Mouse (Mus musculus): Measurements from ENCODE around the gene Camta2. TPM values are rescaled to one million over a fixed set of nuclear protein-coding genes. Genes with fewer than 3 reads are reported as not detected.

Camta2 gene
- polyA plus RNA-seq, 1 experiment: 35.7 TPM

DNA sequence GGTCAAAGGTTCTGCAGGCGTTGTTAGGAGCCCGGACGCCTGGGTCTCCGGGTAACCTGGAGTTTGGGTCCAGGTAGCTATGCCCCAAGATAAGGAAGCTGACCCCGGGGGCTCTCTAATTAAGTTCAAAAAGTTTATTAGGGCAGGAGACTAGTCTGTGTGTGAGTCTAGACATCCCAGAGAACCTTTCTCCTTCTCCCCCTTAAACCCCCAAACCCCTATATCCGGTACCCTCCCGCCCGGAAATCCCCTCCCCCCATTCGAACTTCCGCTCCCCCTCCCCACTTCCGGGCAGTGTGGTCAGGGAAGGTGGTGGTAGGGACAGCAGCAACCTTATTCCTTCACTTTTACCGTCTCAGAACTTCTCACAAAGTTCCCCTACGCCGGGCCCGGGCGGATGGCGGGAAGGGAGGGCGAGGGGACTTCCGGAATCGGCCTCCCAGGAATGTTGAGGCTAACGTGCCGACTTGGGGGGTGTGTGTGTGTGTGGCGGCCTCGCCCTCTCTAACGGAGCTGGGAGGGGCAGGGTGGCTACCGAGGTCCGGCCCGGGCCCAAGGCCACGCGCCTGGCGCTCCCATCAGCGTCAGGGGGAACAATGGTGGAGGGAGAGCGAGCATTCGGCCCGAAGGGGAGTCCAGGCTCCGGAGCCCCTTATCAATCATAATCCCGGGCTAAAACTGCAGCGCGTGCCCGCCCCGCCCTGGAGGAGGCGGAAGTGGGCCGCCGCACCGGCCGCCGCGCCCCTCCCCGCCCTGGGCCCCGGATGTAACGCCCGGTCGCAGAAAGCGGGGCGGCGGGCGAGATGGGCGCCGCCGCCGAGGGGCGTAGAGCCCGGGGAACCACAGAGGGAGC lies 34.3 kb downstream of the Camta2 start:
- under 1% methylated on average over 61 of the region's 63 CpGs for WGBS
- peak; percentile 75 for DNase-seq
- H3K4me1 ChIP-seq (ENCODE audit: control insufficient read depth, insufficient read depth, low read length): peaks cover 27% of the 10 kb centered on the region

DNA sequence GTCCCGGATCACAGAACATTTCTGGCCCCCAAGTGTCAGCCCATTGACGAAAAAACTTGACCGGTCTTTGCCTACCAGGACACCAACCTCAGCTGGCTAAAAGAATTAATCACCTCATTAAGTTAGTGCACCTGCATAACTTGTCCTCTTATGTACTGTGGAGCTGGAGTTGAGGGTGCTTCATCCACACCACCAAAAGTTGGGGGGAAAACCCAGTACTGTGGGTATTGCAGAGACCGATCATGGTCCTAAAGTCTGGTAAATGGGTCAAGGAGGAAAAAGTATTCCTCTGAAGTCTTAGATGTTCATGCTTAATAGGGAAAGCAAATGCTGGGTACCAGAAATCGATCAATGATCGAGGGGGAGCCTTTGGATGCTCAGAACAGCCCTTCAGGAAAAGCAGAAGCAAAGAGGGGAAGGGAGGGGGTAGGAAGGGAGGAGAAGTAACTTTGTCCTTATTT lies 35.0 kb downstream of the Camta2 start:
- Histone ChIP-seq H3K4me1 (ENCODE audit: control insufficient read depth, insufficient read depth, low read length) (peaks cover 30% of the 10 kb centered on the region), H3K4me3 (replicated peaks; ENCODE audit: extremely low read depth, low read depth, low read length) (peak overlapping the region; percentile 93)
- whole genome bisulfite sequencing: 16% methylated on average over 6 of the region's 6 CpGs
- TF ChIP-seq CTCF (IDR thresholded peaks at IDR 0.05; ENCODE audit: insufficient read depth, low read length) (no peak), POLR2A (IDR thresholded peaks at IDR 0.05; ENCODE audit: borderline replicate concordance, extremely low read depth, low read depth, low read length) (no peak)
- DNase-seq: no peak

More for the DNA sequence above, 34.3 kb downstream of the Camta2 start:
- peak overlapping the region; percentile 93 for H3K4me3 ChIP-seq (replicated peaks; ENCODE audit: extremely low read depth, low read depth, low read length)
- TF ChIP-seq POLR2A (IDR thresholded peaks at IDR 0.05; ENCODE audit: borderline replicate concordance, extremely low read depth, low read depth, low read length) (no peak; the same call in 1 of the 2 replicates), CTCF (IDR thresholded peaks at IDR 0.05; ENCODE audit: insufficient read depth, low read length) (no peak)

- DNase-seq: no peak
- Histone ChIP-seq H3K4me1 (ENCODE audit: control insufficient read depth, insufficient read depth, low read length) (peaks cover 30% of the 10 kb centered on the region), H3K4me3 (replicated peaks; ENCODE audit: extremely low read depth, low read depth, low read length) (peak overlapping the region; percentile 39)
- TF ChIP-seq CTCF (IDR thresholded peaks at IDR 0.05; ENCODE audit: insufficient read depth, low read length): no peak
- TF ChIP-seq POLR2A (IDR thresholded peaks at IDR 0.05; ENCODE audit: borderline replicate concordance, extremely low read depth, low read depth, low read length): no peak
- WGBS: 25% methylated on average over 12 of the region's 12 CpGs
These were observed 35.6 kb downstream of the Camta2 start for GRCm38 (mm10) chr11:70652029-70652883.

DNA sequence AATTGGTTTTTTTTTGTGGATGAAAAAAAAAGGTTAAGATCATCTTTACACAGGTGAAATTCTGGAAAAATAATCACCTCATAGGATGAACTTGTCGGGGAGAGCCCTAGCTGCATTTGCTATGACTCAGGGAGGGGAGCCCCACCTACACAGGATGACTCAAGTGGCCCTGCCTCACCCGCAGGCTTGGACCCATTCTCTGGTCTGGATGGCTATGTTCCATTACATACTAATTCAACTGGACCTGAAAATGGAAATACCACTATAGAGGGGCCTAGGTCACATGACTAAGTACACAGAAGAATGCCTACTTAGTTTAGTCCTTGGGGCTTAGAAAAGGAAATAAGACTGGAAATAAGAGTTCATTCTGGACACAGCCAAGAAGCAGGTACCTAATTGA lies 36.5 kb downstream of the Camta2 start:
- WGBS: 16% methylated on average over 2 of the region's 2 CpGs
- Histone ChIP-seq H3K4me3 (replicated peaks; ENCODE audit: extremely low read depth, low read depth, low read length) (no peak overlapping the region), H3K4me1 (ENCODE audit: control insufficient read depth, insufficient read depth, low read length) (peaks cover 28% of the 10 kb centered on the region)
- TF ChIP-seq CTCF (IDR thresholded peaks at IDR 0.05; ENCODE audit: insufficient read depth, low read length) (no peak), POLR2A (IDR thresholded peaks at IDR 0.05; ENCODE audit: borderline replicate concordance, extremely low read depth, low read depth, low read length) (no peak)
- DNase-seq: no peak

- Histone ChIP-seq H3K4me1 (ENCODE audit: control insufficient read depth, insufficient read depth, low read length) (peaks cover 28% of the 10 kb centered on the region), H3K4me3 (replicated peaks; ENCODE audit: extremely low read depth, low read depth, low read length) (no peak overlapping the region)
- no peak for DNase-seq
- TF ChIP-seq POLR2A (IDR thresholded peaks at IDR 0.05; ENCODE audit: borderline replicate concordance, extremely low read depth, low read depth, low read length) (no peak), CTCF (IDR thresholded peaks at IDR 0.05; ENCODE audit: insufficient read depth, low read length) (no peak)
- WGBS: 51% methylated on average over 12 of the region's 12 CpGs
These were observed 37.4 kb downstream of the Camta2 start for GRCm38 (mm10) chr11:70650322-70651175.

DNA sequence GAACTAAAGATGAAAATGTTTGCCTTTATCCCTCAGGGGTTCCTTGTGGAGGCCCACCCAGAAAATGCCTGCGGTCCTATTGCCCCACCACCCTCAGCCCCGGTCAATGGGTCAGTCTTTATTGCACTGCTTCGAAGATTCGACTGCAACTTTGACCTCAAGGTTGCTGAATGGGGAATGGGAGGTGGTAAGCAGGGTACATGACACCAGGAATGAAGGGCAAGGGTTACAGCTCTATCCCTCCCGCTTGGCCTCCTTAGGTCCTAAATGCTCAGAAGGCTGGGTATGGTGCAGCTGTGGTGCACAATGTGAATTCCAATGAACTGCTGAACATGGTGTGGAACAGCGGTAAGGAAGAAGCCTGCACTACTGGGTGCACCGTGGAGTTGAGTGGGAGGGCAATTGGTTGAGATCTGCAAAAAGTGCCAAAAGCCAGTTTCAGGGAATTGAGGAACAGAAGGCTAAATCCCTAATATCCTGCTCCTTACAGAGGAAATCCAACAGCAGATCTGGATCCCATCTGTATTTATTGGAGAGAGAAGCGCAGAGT lies 38.6 kb downstream of the Camta2 start:
- Histone ChIP-seq H3K4me3 (replicated peaks; ENCODE audit: extremely low read depth, low read depth, low read length) (no peak overlapping the region), H3K4me1 (ENCODE audit: control insufficient read depth, insufficient read depth, low read length) (peaks cover 26% of the 10 kb centered on the region)
- no peak for DNase-seq
- no peak for TF ChIP-seq CTCF (IDR thresholded peaks at IDR 0.05; ENCODE audit: insufficient read depth, low read length)
- no peak for TF ChIP-seq POLR2A (IDR thresholded peaks at IDR 0.05; ENCODE audit: borderline replicate concordance, extremely low read depth, low read depth, low read length)
- WGBS: 68% methylated on average over 8 of the region's 8 CpGs

DNA sequence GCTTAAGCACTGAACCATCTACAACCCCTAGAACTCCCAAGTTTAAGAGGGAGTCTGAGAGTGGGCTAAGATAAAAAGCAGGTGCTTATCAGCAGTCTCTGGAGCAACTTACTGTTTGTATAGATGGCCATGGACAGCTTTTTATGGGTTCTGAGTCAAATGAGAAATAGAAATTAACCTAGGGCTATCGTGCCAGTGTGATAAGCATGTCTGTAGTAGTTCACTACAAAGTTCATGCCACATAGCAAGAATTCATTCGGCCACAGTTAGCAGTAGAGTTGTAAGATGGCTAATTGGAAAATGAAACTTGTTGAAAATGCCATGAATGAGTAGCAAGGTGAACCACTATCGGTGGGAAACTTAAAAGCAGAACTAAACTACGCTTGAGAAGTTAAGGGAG lies 39.4 kb downstream of the Camta2 start:
- 47% methylated on average over 4 of the region's 4 CpGs for WGBS
- DNase-seq: no peak
- TF ChIP-seq POLR2A (IDR thresholded peaks at IDR 0.05; ENCODE audit: borderline replicate concordance, extremely low read depth, low read depth, low read length) (no peak), CTCF (IDR thresholded peaks at IDR 0.05; ENCODE audit: insufficient read depth, low read length) (no peak)
- H3K4me3 ChIP-seq (replicated peaks; ENCODE audit: extremely low read depth, low read depth, low read length): peak overlapping the region; percentile 15
- peaks cover 26% of the 10 kb centered on the region for H3K4me1 ChIP-seq (ENCODE audit: control insufficient read depth, insufficient read depth, low read length)

- WGBS: 2% methylated on average over 28 of the region's 28 CpGs
- TF ChIP-seq POLR2A (IDR thresholded peaks at IDR 0.05; ENCODE audit: borderline replicate concordance, extremely low read depth, low read depth, low read length) (no peak), CTCF (IDR thresholded peaks at IDR 0.05; ENCODE audit: insufficient read depth, low read length) (no peak)
- peak; percentile 49 for DNase-seq
- Histone ChIP-seq H3K4me1 (ENCODE audit: control insufficient read depth, insufficient read depth, low read length) (peaks cover 24% of the 10 kb centered on the region), H3K4me3 (replicated peaks; ENCODE audit: extremely low read depth, low read depth, low read length) (peak overlapping the region; percentile 81)
These were observed 40.0 kb downstream of the Camta2 start for GRCm38 (mm10) chr11:70647716-70648420.

Data from lung, adult 2 months (tissue).